Mouse (Mus musculus) G1E (cell line): Measurements from ENCODE around the gene Dapk1.

Experiments
- CTCF ChIP-seq: IDR thresholded peaks from 2 replicates; pipeline ENCODE4 v1.5.1; 2012; ENCODE audit warnings: low read depth, low read length, inconsistent platforms, mixed read lengths
- GATA1 ChIP-seq: IDR thresholded peaks from 2 replicates; pipeline ENCODE4 v1.6.1; 2012; ENCODE audit warnings: borderline replicate concordance, low read length, inconsistent platforms, mixed read lengths
- TAL1 ChIP-seq: conservative IDR thresholded peaks from 2 replicates; pipeline ENCODE4 v1.6.1; 2012; ENCODE audit warnings: low read depth, low read length, inconsistent platforms, mixed read lengths

- no peak for TF ChIP-seq CTCF
- TF ChIP-seq GATA1, result no peak
- no peak for TF ChIP-seq TAL1
These were observed 63.7 kb downstream of the Dapk1 start for GRCm38 (mm10) chr13:60665402-60665801.
